Mouse (Mus musculus) embryonic fibroblast, embryonic 13.5 days (primary cell): ENCODE measurements around the gene Adam12.

Experiments used
- CTCF ChIP-seq: IDR thresholded peaks from 2 replicates; pipeline ENCODE4 v1.5.1; 2011; ENCODE audit warnings: mild to moderate bottlenecking, control low read depth, low read length, moderate library complexity, borderline replicate concordance; ENCODE audit not compliant: insufficient read depth
- POLR2A ChIP-seq: IDR thresholded peaks from 2 replicates; pipeline ENCODE4 v1.6.1; 2011; ENCODE audit warnings: low read depth, mild to moderate bottlenecking, control low read depth, low read length, moderate library complexity

DNA sequence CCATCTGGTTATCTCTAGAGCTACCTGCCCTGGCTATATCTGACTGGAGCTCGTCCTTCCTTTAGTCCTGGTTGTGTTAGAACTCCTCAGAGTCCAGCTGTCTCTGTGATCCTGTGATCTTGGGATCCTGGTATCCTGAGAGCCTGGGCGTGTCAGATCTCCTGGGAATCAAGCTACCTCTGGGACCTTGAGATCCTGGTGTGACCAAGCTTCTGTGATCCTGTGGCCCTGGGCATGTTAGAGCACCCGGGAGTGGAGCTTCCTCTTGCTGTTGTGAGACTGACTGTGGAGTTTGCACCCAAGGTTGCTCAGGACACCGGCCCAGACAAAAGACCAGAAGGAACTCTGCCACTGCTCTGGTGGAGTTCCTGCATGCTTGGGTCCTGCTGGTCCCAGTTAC is 332.6 kb downstream of the Adam12 start:
- TF ChIP-seq POLR2A (no peak), CTCF (no peak)
